ENCODE assay signal across 8 mouse cellular contexts in the genomic region with DNA sequence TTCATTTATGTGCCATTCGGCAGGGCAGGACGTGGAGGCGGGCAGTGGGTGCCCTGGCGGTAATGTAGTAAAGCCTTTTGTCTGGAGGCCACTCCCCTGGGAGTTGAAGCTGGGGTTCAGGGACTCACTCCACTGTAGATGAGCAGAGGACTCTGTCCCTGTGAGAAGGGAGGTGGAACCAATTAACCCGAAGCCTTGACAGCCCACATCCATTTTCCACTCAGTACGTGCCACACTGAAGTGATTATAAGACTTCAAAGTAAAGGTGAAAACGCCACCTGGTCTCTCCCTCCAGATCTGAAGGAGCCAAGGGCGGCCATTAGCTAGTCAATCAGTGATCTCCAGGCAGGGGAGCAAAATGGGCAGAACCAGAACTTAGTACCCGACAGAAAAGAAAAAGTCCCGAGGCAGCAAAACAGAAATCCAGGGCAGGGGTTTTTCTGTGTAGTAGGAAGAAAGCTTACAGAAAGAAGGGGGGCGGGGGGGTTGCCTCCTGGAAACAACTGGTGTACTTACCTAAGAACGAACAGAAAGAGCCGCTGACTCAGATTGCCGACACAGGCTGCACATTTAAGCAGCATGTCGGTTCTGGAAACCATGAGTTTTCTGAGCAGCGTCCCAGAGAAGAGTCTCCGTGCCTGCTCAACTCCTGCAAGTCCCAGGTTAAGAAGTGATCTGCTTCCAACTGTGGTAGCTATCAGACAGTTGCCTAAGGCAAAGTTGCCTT. TPM values are rescaled to one million over a fixed set of nuclear protein-coding genes. Genes with fewer than 3 reads are reported as not detected.
DNase-seq lines count a peak whose midpoint lies in the region; TF ChIP-seq lines count a peak whose summit lies in the region.

Slc11a2 (minus strand) TSS at position 677 of the 727 bp plus-strand sequence.

- no peak for TF ChIP-seq CTCF in lung, adult 2 months (IDR thresholded peaks at IDR 0.05; ENCODE audit: insufficient read depth, low read length)
- TF ChIP-seq CTCF in embryonic fibroblast, embryonic 13.5 days (IDR thresholded peaks at IDR 0.05; ENCODE audit: borderline replicate concordance, insufficient read depth, low read length), result no peak

- no peak for TF ChIP-seq POLR2A in lung, adult 2 months (IDR thresholded peaks at IDR 0.05; ENCODE audit: borderline replicate concordance, extremely low read depth, low read depth, low read length)
- TF ChIP-seq POLR2A in embryonic fibroblast, embryonic 13.5 days (IDR thresholded peaks at IDR 0.05; ENCODE audit: low read depth, low read length), result no peak

- no peak for DNase-seq in lung, adult 2 months
- DNase-seq in lung, postnatal 14 days, result no peak
- no peak for DNase-seq in heart, postnatal 10 days
- peak; percentile 60 to 84 for DNase-seq in kidney, postnatal 25 days
- DNase-seq in lung, postnatal 36 days, result peak; percentile 42
- no peak for DNase-seq in right cerebral cortex, postnatal 25 days
- DNase-seq in cerebellum, adult 8-10 months, result no peak

- peaks cover 7% of the 10 kb centered on the region for H3K4me1 ChIP-seq in lung, adult 2 months (ENCODE audit: control insufficient read depth, insufficient read depth, low read length)
- peaks cover 12% of the 10 kb centered on the region for H3K4me1 ChIP-seq in embryonic fibroblast, embryonic 13.5 days (ENCODE audit: control insufficient read depth, insufficient read depth, low read length)

- H3K27ac ChIP-seq in embryonic fibroblast, embryonic 13.5 days (ENCODE audit: insufficient read depth, low read length), result no peak within 1 kb of the TSS

- WGBS in lung, adult 2 months, result 26% methylated on average over 17 of the region's 17 CpGs

- peak within 1 kb of the TSS; percentile 46 for H3K4me3 ChIP-seq in lung, adult 2 months (replicated peaks; ENCODE audit: extremely low read depth, low read depth, low read length)
- peak within 1 kb of the TSS; percentile 50 for H3K4me3 ChIP-seq in embryonic fibroblast, embryonic 13.5 days (ENCODE audit: insufficient read depth, low read length)

- intact Hi-C loops in heart, postnatal 10 days (cut with DNase I), result no loop called here

RNA-seq across cellular contexts. Expression of gene Slc11a2, which starts in this region (rescaled TPM):
- 35.5 and 53.2 TPM in 2 replicates for polyA plus RNA-seq in lung, adult 2 months (2012; rRNA removed)
- polyA plus RNA-seq in embryonic fibroblast, embryonic 13.5 days (2011; ENCODE audit: insufficient read length, low read depth, missing spikeins), result 40.3 and 48.5 TPM in 2 replicates
- 10 to 100 TPM; 45.0 to 46.7 TPM for total RNA-seq in heart, postnatal 10 days (2021)

Comparison
In these comparisons a context has a peak if more than half of its experiments do, and no peak if none do; other contexts are left out.
1. DNase-seq: peak in kidney, postnatal 25 days (2 of 2) and lung, postnatal 36 days (single experiment); none in lung, adult 2 months (single experiment), lung, postnatal 14 days (single experiment), heart, postnatal 10 days (0 of 2), right cerebral cortex, postnatal 25 days (single experiment) and cerebellum, adult 8-10 months (single experiment).